Mouse (Mus musculus) common myeloid progenitor, adult 5-6 weeks (primary cell): ENCODE results near the gene Fkbp1b. TPM values are rescaled to one million over a fixed set of nuclear protein-coding genes. Genes with fewer than 3 reads are reported as not detected.
"Not testable (repeated sequence)": the region's sequence is repeated elsewhere in the genome, so short reads cannot be mapped to it uniquely, and the experiment has no call there.

Experiments used
- ATAC-seq: replicated peaks from 2 replicates; pipeline ENCODE4 v1.8.0; 2016; ENCODE audit warnings: low read depth, mild to moderate bottlenecking, moderate TSS enrichment, inconsistent platforms; ENCODE audit not compliant: poor library complexity, severe bottlenecking
- total RNA-seq: library from RNA; stranded (forward); fragments of 200-1000, 187-1606 nt; gene quantifications from 2 replicates; pipeline ENCODE4 v1.2.3, GENCODE M21; 2017

Gene Fkbp1b
- total RNA-seq, 1 experiment from 2014 or later: 2.8 TPM

DNA sequence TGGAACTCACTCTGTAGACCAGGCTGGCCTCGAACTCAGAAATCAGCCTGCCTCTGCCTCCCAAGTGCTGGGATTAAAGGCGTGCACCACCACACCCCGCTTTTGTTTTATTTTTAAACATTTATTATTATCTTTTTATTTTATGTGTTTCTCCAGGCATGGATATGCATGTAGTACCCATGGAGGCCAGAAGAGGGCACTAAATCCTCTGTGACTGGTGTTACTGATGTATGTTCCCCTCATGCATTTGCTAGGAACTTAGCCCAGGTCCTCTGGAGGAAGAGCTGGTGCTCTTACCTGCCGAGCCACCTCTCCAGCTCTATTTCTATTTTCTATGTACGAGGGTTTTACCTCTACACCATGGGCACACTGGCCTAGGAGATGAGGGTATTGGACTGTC, 14.8 kb upstream of the Fkbp1b start:
- ATAC-seq: no peak

DNA sequence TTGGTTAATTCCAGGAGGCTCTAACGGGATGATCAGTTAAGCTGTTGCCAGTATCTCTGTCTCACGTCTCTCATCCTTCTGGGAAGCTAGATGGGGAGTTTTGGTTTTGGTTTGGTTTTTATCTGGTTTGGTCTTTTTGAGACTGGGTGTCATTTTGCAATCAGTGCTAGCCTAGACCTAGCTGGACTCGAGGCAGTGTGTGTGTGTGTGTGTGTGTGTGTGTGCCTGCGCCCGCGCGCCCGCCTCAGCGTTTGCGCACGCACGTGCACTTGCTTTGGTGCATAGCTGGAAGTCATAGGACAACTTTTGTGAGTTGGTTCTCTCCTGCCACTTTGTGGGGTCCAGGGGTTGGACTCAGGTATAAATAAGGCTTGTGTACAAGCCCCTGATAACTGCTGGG, 2.4 kb upstream of the Fkbp1b start:
- peak; percentile 34 for ATAC-seq

DNA sequence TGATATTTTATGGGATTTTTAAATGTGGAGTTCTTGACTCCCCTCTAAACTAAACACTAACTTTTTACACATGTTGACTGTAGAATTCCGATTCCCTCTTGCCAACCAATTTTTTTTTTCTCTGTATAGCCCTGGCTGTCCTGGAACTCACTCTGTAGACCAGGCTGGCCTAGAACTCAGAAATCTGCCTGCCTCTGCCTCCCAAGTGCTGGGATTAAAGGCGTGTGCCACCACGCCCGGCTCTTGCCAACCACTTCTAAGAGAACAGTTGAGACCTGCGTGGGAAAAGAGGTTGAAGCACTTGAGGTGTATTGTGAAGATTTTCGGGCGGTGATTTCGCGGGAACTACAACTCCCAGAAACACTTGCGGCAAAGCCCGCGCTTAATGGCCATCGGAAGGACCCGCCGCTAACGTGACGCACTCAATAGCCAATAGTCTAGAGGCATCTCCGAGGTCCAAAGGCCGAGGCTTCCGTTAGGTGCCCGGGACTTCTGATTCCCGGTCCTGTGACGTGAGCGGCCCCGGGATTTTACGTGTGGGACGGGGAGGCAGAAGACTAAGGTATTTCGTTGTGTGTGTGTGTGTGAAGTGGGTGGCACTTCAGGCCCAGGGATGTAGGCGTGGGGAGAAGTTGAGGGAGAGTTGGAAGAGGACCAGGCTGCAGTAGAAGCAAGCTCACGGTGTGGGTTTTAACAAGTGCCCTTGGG, 1.7 kb upstream of the Fkbp1b start, which contains the start of gene Wdcp:
Gene Wdcp (plus strand): TSS at position 414 of the 708 bp plus-strand sequence.
- ATAC-seq: peak; percentile 84

DNA sequence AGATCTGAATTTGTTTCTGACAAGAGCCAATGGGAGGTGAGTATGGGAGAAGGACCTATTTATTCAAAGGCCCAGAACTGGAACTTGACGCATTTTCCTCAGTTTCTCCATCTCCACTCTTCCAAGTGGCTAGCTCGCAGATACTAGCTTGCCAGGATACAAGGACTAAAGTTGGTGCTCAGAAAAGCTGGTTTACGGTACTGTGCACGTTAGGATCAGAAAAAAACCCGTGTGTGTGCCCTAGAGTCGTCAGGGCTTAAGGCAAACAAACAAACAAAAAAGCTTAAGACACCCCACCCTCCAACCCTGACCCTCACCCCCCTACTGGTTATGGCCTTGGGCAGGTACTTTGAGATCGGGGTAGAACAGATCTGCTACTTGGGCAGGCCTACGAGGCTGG, 1.1 kb upstream of the Fkbp1b start:
- ATAC-seq: no peak

DNA sequence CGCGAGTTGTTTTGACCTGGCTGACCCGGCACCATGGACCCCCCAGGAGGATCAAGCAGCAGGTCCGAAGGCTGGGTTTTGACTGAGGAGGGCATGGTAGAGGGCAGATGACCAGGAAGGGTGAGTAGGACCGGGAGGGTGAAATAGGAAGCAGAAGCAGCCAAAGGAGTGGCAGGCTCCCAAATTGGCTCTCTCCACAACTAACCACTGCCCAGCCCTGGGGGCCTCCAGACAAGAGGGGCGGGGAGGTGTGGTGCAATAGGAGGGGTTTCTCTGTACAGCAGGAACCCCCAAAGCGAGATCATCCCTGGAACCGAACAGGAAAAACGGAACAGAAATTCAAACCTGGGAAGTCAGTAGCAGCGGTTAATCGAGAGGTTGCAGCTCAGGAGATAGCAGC, 650 bp downstream of the Fkbp1b start:
- peak; percentile 19 for ATAC-seq

DNA sequence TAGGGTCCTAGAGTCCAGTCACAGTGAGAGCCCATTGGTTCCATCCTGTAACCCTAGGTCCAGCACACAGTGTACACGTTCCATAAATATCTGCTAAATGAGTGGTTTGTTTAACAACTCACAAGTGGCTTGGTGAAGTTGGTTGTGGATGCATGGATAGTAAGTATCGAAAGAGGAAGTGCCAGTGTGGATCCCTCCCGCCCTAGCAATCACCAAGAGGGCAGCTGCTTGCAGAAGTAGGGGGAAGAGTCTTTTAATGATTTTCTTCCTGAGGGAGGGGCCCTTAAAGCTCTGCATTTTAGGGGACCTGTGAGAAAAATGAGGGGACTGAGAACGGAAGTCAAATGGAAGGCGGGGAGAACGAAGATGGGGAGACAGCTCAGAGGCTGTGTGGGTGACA, 1.4 kb downstream of the Fkbp1b start:
- peak; percentile 43 for ATAC-seq

DNA sequence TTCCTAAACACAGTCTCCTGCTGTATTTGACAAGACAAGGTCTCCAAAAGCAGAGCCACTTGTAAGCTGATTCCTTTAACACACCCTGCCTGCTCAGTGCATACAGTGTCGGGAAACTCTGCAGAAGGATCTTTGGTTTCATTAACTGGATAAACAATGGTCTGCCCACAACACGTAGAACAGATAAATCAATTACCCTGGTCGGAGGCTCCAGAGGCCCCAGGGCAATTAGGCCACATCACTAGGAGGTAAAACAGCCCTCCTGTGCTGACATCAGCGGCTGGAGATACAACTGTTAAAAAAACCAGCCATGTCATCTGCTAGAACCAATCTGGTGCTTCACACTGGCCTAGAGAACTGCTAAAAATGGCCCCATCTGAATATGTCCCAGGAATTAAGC, 4.4 kb downstream of the Fkbp1b start:
- no peak for ATAC-seq

DNA sequence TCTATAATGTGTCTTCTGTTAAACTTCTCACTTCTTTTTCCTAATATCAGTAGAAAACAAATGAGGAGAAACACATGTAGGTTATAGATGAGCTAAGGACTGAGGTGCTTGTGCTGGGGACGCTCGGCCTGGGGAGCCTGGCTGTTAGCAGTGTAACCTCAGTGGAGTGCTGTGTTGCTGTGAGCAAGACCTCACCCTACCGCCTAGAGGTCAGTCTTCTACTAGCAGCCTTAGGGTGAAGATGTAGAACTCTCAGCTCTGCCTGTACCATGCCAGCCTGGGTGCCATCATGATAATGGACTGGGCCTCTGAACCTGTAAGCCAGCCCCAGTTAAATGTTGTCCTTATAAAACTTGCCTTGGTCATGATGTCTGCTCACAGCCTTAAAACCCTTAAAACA, 14.1 kb downstream of the Fkbp1b start:
- ATAC-seq: no peak

DNA sequence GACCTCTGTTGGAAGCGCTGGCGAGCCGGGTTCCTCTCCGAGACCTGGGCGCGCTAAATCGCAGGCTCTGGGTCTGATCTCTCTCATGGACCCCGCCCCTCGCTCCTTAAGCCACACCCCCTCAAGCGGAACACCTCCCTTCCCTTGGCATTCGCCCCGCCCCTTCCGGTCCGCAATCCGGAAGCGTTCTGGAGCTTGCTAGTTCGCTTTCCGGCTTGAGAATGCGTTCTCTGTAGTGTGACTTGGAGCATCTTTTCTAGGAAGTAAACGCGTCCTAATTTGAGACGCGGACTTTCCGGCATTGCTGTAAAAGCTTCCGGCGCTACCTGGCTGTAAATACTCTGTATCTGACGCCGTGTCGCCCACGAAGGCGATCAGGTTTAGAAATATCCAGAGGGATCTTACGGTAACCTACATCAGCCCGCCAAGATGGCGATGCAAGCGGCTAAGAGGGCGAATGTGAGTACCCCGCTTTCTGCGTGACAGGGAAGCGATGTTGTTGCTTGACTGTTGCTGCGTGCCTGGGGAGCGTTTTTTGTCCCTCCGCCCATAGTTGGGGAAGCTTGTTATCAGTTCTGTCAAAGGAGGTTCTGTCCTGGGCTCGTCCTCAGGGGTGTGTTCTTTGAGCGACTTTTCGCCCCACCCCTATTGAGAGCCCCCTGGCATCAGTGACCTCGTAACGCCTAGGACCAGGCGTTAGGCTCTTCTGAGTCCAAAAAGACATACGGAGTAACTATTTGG, 23.9 kb downstream of the Fkbp1b start, which contains the start of gene Sf3b6:
Gene Sf3b6 (plus strand): TSS at position 184 of the 741 bp plus-strand sequence.
- ATAC-seq: peak; percentile 96

DNA sequence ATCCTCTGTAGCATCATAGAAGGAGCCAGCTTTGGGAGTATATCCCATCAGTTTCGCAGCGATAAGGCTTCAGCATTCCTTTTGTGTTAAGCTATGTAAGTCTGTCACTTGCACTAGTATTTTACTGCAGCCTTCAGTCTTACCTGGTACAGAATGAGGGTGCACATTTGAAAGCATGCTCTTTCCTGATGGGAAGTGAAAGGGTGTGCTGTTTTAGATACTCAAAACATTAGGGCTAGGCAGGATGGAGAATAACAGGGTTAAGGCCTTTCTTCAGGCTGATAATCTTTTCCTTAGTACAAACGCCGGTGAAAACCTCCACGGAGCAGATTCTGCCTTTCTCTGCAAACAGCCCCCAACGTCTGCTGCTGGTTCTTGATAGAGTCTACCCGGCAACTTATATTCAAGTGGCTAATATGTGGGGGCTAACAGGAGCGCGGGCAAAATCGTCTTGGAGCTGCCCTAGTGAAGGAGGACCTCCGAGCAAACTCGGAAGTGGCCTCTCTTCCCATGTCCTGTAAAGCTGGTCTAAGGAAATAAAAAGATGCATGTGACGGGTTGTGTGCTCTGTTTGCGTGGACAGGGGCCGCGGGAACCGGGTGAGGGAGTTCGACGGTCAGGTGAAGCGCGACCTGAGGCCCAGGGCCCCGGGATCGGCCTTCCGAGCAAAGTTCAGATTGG, 24.6 kb downstream of the Fkbp1b start:
- ATAC-seq: peak; percentile 48

DNA sequence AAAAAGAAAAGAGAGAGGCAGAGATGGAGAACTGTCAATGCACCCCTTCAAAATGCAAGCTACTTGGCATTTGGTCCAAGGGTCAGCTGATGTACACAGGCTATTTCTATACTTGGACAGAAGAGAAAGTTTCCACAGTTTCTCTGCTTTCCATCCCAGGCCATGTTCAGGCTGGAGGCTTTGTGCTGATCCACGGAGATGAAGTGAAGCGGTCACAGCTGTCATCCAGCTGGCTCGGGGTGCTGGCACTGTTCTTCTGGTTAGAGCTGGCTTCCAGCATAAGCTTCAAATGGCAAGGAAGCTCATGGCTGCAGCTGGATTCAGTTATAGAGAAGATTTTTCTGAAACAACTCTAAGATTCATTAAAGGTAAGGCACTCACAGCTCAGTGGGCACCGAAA, 27.8 kb downstream of the Fkbp1b start:
- no peak for ATAC-seq

DNA sequence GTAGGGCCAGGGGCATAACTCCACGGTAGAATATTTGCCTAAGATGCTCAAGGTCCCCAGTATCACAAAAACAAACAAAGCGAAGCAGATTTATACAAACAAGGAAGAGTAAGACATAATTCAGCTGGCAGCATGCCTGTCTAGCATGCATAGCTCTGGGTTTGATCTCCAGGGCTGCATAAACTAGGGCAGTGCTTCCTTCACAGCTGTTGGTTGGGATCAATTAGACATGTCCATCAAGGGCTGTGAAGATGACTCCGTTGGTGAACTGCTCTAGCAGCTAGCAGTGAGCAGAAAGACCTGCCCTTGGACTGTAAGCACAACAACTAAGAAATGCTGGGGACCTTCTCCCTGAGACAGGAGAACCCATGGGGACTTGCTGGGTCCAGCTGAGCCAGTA, 29.7 kb downstream of the Fkbp1b start:
- no peak for ATAC-seq

DNA sequence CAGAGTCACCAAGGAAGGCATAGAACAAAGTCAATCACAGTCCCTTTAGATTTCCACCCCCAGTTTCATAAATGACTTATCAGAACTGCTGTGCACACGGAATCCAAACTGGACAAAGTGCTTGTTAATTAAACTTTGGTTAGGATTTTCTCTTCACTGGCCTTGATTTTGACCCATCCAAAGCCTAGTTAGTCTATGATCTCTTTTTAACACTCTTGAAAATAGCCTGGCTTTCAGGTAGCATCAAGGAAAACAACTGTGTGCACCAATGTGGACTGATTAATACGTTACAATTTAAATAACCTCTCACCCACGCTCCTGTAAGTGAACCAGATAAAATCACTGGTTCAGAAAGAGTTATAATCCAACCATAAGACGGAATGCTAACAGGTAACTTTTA, 30.4 kb downstream of the Fkbp1b start:
- ATAC-seq: no peak

DNA sequence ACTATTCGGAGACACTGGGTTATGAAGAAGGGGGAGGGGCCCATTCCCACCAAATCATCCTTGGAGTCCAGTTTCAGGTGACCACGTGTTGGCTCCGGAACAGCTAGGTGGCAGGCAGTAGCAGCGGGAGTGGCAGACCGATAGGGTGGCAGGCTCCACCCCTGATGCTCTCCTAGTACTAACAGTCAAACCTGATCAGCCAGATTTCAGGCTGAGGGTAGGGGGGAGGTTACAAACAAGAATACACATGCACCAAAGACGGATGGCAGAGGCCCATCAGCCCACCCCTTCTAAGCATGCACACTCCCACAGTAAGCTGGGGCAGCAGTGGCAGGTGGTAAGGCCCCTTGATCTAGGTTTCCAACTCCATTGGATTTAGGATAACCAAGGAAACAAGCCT, 43.9 kb downstream of the Fkbp1b start:
- not testable (repeated sequence) for ATAC-seq

DNA sequence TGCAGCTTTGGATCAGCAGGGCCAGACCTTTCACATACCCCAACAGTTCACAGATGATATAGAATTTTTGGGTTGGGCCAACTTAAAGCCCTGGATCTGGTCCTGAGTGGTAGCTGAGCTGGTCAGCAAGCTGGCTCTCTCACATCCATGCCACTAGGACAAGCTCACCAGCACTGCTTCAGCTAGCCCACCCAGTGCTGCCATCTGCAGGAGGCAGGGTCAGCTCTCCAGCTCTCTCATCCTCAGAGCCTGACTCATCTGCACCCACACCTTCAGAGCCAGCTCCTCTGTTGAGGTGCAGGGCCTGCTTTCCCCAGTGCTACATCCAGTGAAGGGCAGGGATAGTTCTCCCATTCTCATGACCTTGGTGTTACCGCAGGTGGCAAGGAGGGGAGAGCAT, 47.7 kb downstream of the Fkbp1b start:
- 0 out of 2 replicates have a peak, but pooled peaks have one; percentile 45 for ATAC-seq

DNA sequence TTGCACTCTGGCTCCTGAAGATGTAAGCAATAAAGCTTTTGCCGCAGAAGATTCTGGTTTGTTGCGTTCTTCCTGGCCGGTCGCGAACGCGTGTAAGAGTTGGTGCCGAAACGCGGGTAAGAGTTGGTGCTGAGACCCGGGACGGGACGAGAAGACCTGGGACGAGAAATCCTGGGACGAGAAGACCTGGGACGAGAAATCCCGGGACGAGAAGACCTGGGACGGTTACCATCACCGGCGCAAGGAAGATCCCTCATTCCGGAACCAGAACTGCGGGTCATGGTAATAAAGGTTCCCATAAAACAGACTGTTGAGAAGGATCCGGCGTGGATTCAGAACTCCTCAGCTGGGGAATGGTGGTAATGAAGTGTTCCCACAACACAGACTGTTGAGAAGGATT, 53.3 kb downstream of the Fkbp1b start:
- not testable (repeated sequence) for ATAC-seq

DNA sequence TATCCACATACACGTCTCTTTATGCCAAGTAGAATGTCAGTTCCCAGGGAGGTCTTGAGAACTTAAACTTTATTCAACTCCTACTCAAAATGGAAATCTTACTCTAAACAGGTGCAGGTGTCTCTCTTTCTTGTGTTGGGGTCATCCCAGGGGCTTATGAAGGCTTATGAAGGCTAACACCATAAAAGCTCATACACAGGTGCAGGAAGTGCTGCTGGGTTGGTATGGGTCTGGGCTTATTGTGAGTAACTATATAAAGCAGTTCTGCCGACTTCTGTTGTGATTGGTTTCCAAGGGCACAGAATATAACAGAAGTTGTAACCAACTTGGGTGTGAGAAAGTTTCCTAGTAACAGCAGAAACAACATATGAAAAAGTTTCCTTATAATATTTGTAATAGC, 56.9 kb downstream of the Fkbp1b start:
- ATAC-seq: no peak

DNA sequence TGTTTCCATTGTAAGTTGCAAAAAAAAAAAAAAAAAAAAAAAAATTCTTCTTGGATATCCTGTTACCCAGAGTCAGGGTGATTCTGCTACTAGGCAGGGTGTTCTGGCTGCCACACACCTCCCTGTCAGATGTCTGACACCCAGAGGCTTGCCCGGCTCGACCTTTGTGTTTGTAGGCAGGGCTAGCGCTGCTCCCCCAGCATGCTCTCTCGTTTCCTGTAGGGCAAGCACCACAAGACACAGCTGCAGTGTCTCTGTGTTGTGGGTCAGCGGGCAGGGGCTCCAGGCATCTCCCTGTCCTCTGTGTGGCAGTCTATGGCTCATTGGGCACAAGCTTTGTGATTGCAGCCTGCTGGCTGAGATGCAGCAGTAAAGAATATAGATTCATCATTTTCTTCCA, 57.8 kb downstream of the Fkbp1b start:
- no peak for ATAC-seq
